Mouse (Mus musculus): ENCODE measurements around the gene Foxj1. TPM values are rescaled to one million over a fixed set of nuclear protein-coding genes. Genes with fewer than 3 reads are reported as not detected.

Foxj1 gene
- polyA plus RNA-seq, 1 experiment, result 0.14 TPM

GRCm38 (mm10) chr11:116326963-116327603, 8.1 kb downstream of the Foxj1 start:
- no peak overlapping the region for H3K4me3 ChIP-seq (ENCODE audit: insufficient read depth, poor library complexity, severe bottlenecking)
- no peaks in the 10 kb centered on the region for H3K79me3 ChIP-seq (ENCODE audit: low read depth)
- no peaks in the 10 kb centered on the region for H3K27me3 ChIP-seq (ENCODE audit: control insufficient read depth, insufficient read depth, insufficient read length)
- no peak for TF ChIP-seq USF1 (IDR thresholded peaks at IDR 0.05; ENCODE audit: low read depth)
- no peak for TF ChIP-seq FOSL1 (IDR thresholded peaks at IDR 0.05; ENCODE audit: insufficient read depth, low read length, poor library complexity, severe bottlenecking)
- no peak for TF ChIP-seq MYOG (IDR thresholded peaks at IDR 0.05; ENCODE audit: control insufficient read depth, extremely low read depth, insufficient read length)
- no peaks in the 10 kb centered on the region for H3K79me2 ChIP-seq (ENCODE audit: control insufficient read depth, insufficient read depth)
- H3ac ChIP-seq (ENCODE audit: control insufficient read depth, insufficient read length, low read depth), result no peak overlapping the region
- no peaks in the 10 kb centered on the region for H3K36me3 ChIP-seq (ENCODE audit: control insufficient read depth, insufficient read depth)

GRCm38 (mm10) chr11:116318719-116319659, 16.2 kb downstream of the Foxj1 start:
- Histone ChIP-seq H3K79me3 (ENCODE audit: low read depth) (no peaks in the 10 kb centered on the region), H3K4me3 (ENCODE audit: insufficient read depth, poor library complexity, severe bottlenecking) (peak overlapping the region; percentile 27), H3K27me3 (ENCODE audit: control insufficient read depth, insufficient read depth, insufficient read length) (no peaks in the 10 kb centered on the region), H3ac (ENCODE audit: control insufficient read depth, insufficient read length, low read depth) (peak overlapping the region; percentile 61), H3K79me2 (ENCODE audit: control insufficient read depth, insufficient read depth) (no peaks in the 10 kb centered on the region), H3K36me3 (ENCODE audit: control insufficient read depth, insufficient read depth) (no peaks in the 10 kb centered on the region)
- peak; percentile 60 for TF ChIP-seq MAX (IDR thresholded peaks at IDR 0.05)
- TF ChIP-seq CTCF (IDR thresholded peaks at IDR 0.05; ENCODE audit: control insufficient read depth, insufficient read depth, insufficient read length), result peak; percentile 97
- no peak for TF ChIP-seq MYOG (IDR thresholded peaks at IDR 0.05; ENCODE audit: control insufficient read depth, extremely low read depth, insufficient read length)
- TF ChIP-seq USF1 (IDR thresholded peaks at IDR 0.05; ENCODE audit: low read depth), result no peak
- no peak for TF ChIP-seq CEBPB (IDR thresholded peaks at IDR 0.05; ENCODE audit: low read depth)

GRCm38 (mm10) chr11:116312359-116312758, 22.8 kb downstream of the Foxj1 start:
- Histone ChIP-seq H3K36me3 (ENCODE audit: control insufficient read depth, insufficient read depth) (no peaks in the 10 kb centered on the region), H3K4me3 (ENCODE audit: insufficient read depth, poor library complexity, severe bottlenecking) (no peak overlapping the region), H3ac (ENCODE audit: control insufficient read depth, insufficient read length, low read depth) (no peak overlapping the region), H3K79me2 (ENCODE audit: control insufficient read depth, insufficient read depth) (no peaks in the 10 kb centered on the region), H3K79me3 (ENCODE audit: low read depth) (no peaks in the 10 kb centered on the region), H3K27me3 (ENCODE audit: control insufficient read depth, insufficient read depth, insufficient read length) (no peaks in the 10 kb centered on the region)
- no peak for TF ChIP-seq FOSL1 (IDR thresholded peaks at IDR 0.05; ENCODE audit: insufficient read depth, low read length, poor library complexity, severe bottlenecking)
- no peak for TF ChIP-seq MYOG (IDR thresholded peaks at IDR 0.05; ENCODE audit: control insufficient read depth, extremely low read depth, insufficient read length)
- no peak for TF ChIP-seq MYOD1 (IDR thresholded peaks at IDR 0.05; ENCODE audit: control insufficient read depth, insufficient read length, low read depth)
- TF ChIP-seq USF1 (IDR thresholded peaks at IDR 0.05; ENCODE audit: low read depth), result no peak

- no peaks in the 10 kb centered on the region for H3K79me3 ChIP-seq (ENCODE audit: low read depth)
- TF ChIP-seq FOSL1 (IDR thresholded peaks at IDR 0.05; ENCODE audit: insufficient read depth, low read length, poor library complexity, severe bottlenecking) (no peak), USF1 (IDR thresholded peaks at IDR 0.05; ENCODE audit: low read depth) (no peak), MYOG (IDR thresholded peaks at IDR 0.05; ENCODE audit: control insufficient read depth, extremely low read depth, insufficient read length) (no peak), MYOD1 (IDR thresholded peaks at IDR 0.05; ENCODE audit: control insufficient read depth, insufficient read length, low read depth) (no peak), CTCF (IDR thresholded peaks at IDR 0.05; ENCODE audit: control insufficient read depth, insufficient read depth, insufficient read length) (no peak), MAX (IDR thresholded peaks at IDR 0.05) (no peak), CEBPB (IDR thresholded peaks at IDR 0.05; ENCODE audit: low read depth) (no peak)
- H3K4me3 ChIP-seq (ENCODE audit: insufficient read depth, poor library complexity, severe bottlenecking), result no peak overlapping the region
Observed at GRCm38 (mm10) chr11:116311169-116311568, 24.0 kb downstream of the Foxj1 start.

GRCm38 (mm10) chr11:116309601-116310000, 25.6 kb downstream of the Foxj1 start:
- TF ChIP-seq USF1 (IDR thresholded peaks at IDR 0.05; ENCODE audit: low read depth) (no peak), MYOD1 (IDR thresholded peaks at IDR 0.05; ENCODE audit: control insufficient read depth, insufficient read length, low read depth) (no peak), MAX (IDR thresholded peaks at IDR 0.05) (no peak), CEBPB (IDR thresholded peaks at IDR 0.05; ENCODE audit: low read depth) (no peak), CTCF (IDR thresholded peaks at IDR 0.05; ENCODE audit: control insufficient read depth, insufficient read depth, insufficient read length) (no peak)
- Histone ChIP-seq H3K79me2 (ENCODE audit: control insufficient read depth, insufficient read depth) (peaks cover 19% of the 10 kb centered on the region), H3K27me3 (ENCODE audit: control insufficient read depth, insufficient read depth, insufficient read length) (no peaks in the 10 kb centered on the region), H3ac (ENCODE audit: control insufficient read depth, insufficient read length, low read depth) (no peak overlapping the region), H3K79me3 (ENCODE audit: low read depth) (peaks cover 8% of the 10 kb centered on the region), H3K4me3 (ENCODE audit: insufficient read depth, poor library complexity, severe bottlenecking) (no peak overlapping the region), H3K36me3 (ENCODE audit: control insufficient read depth, insufficient read depth) (peaks cover 8% of the 10 kb centered on the region)

More at GRCm38 (mm10) chr11:116311169-116311568, 24.0 kb downstream of the Foxj1 start:
- Histone ChIP-seq H3ac (ENCODE audit: control insufficient read depth, insufficient read length, low read depth) (no peak overlapping the region), H3K79me2 (ENCODE audit: control insufficient read depth, insufficient read depth) (peaks cover 4% of the 10 kb centered on the region), H3K27me3 (ENCODE audit: control insufficient read depth, insufficient read depth, insufficient read length) (no peaks in the 10 kb centered on the region), H3K36me3 (ENCODE audit: control insufficient read depth, insufficient read depth) (no peaks in the 10 kb centered on the region)

All from C2C12 (cell line).